Mouse (Mus musculus): ENCODE measurements around the gene Hoxc8.

GRCm38 (mm10) chr15:102966776-102967311 lies 23.6 kb upstream of the Hoxc8 start, which contains the start of gene Hoxc10:
- TF ChIP-seq ZC3H11A (IDR thresholded peaks at IDR 0.05; ENCODE audit: borderline replicate concordance, low read depth, low read length), result no peak
- TF ChIP-seq HCFC1 (IDR thresholded peaks at IDR 0.05; ENCODE audit: borderline replicate concordance, insufficient read depth, low read length), result no peak
